11 mouse cellular contexts compared by ENCODE assay signal in the genomic region with DNA sequence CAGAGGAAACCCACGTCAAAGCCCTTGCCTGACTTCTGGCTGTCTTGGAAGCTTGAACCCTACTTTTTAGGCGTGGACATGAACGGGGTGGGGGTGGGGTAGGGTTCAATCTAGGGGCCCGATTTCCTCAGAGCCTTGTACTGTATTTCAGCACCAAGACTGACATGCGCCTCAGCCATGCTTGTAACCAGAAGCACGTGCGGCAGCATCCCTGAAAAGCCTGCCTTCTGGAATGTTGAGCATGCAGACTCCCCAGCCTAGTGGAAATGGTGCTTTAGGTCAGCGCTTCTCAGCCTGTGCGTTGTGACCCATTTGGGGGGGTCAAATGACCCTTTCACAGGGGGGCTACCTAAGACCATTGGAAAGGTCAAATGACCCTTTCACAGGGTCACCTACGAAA. TPM values are rescaled to one million over a fixed set of nuclear protein-coding genes. Genes with fewer than 3 reads are reported as not detected.
DNase-seq lines count a peak whose midpoint lies in the region; ATAC-seq and TF ChIP-seq lines count a peak whose summit lies in the region.
"Had no signal": no experiment of that assay in that cellular context is flagged by ENCODE, and none has a peak within 500 bp of the region (broad histone marks: within the 10 kb centered on the region; RNA-seq: fewer than 3 reads in every experiment).

No protein-coding gene starts in this region.

- peak overlapping the region; percentile 21; the same call in 1 of the 2 replicates for H3K9ac ChIP-seq in heart, embryonic 14.5 days (ENCODE audit: low read length)
- H3K9ac ChIP-seq in lung, embryonic 14.5 days, result no peak overlapping the region
- no peak overlapping the region for H3K9ac ChIP-seq in limb, embryonic 13.5 days
- H3K9ac ChIP-seq: neural tube, embryonic 12.5 days had no signal

- 0 out of 2 replicates have a peak overlapping the region, but pooled peaks have one; percentile 6 for H3K4me2 ChIP-seq in heart, embryonic 14.5 days (ENCODE audit: low read length)
- no peak overlapping the region for H3K4me2 ChIP-seq in lung, embryonic 14.5 days
- 0 out of 2 replicates have a peak overlapping the region, but pooled peaks have one; percentile 1 for H3K4me2 ChIP-seq in limb, embryonic 13.5 days (replicated peaks)
- H3K4me2 ChIP-seq: neural tube, embryonic 12.5 days had no signal

- DNase-seq in heart, adult 8-10 months (ENCODE audit: low spot score), result no peak
- DNase-seq in lung, embryonic 14.5 days, result no peak
- no peak for DNase-seq in lung, adult 2 months
- peak; percentile 63 for DNase-seq in embryo, embryonic 10.5 days (ENCODE audit: low spot score)
- no peak for DNase-seq in T-cell, adult 2 months (ENCODE audit: low spot score)
- no peak for DNase-seq in right cerebral cortex, postnatal 36 days (ENCODE audit: low spot score in 2 of 2)
- DNase-seq: cerebellum, postnatal 10 days; lung, postnatal 10 days had no signal

- ATAC-seq in heart, embryonic 14.5 days (ENCODE audit: insufficient number of reproducible peaks, insufficient read depth, low FRiP score, low read depth), result peak; percentile 73; the same call in 1 of the 2 replicates
- peak; percentile 59; the same call in 1 of the 2 replicates for ATAC-seq in lung, embryonic 14.5 days (ENCODE audit: insufficient read depth)
- ATAC-seq in limb, embryonic 13.5 days (ENCODE audit: low FRiP score, low read depth), result peak; percentile 62

- H3K4me3 ChIP-seq in heart, embryonic 14.5 days (ENCODE audit: control insufficient read depth in 1 of 2, insufficient read depth in 1 of 2, low read depth in 1 of 2, low read length in 2 of 2), result no peak overlapping the region
- H3K4me3 ChIP-seq in lung, embryonic 14.5 days (ENCODE audit: low read depth, low read length), result no peak overlapping the region
- H3K4me3 ChIP-seq in lung, adult 2 months (replicated peaks; ENCODE audit: extremely low read depth, low read depth, low read length), result no peak overlapping the region
- no peak overlapping the region for H3K4me3 ChIP-seq in limb, embryonic 13.5 days
- H3K4me3 ChIP-seq: neural tube, embryonic 12.5 days had no signal

- WGBS in heart, embryonic 14.5 days, result 24% methylated on average over 10 of the region's 10 CpGs
- WGBS in lung, embryonic 14.5 days, result 49% methylated on average over 10 of the region's 10 CpGs
- WGBS in lung, adult 2 months, result 59% methylated on average over 10 of the region's 10 CpGs
- WGBS in limb, embryonic 13.5 days, result 29% methylated on average over 10 of the region's 10 CpGs

- H3K4me1 ChIP-seq in heart, embryonic 14.5 days (ENCODE audit: control insufficient read depth in 2 of 2, insufficient read depth in 2 of 2, low read length in 2 of 2), result peaks cover 23 to 62% of the 10 kb centered on the region in 2 experiments
- H3K4me1 ChIP-seq in lung, embryonic 14.5 days (ENCODE audit: insufficient read depth), result no peaks in the 10 kb centered on the region
- H3K4me1 ChIP-seq in lung, adult 2 months (ENCODE audit: control insufficient read depth, insufficient read depth, low read length), result no peaks in the 10 kb centered on the region
- H3K4me1 ChIP-seq in limb, embryonic 13.5 days, result peaks cover 70% of the 10 kb centered on the region

- H3K9me3 ChIP-seq in heart, embryonic 14.5 days (ENCODE audit: control insufficient read depth, low read length), result no peaks in the 10 kb centered on the region
- no peaks in the 10 kb centered on the region for H3K9me3 ChIP-seq in lung, embryonic 14.5 days (ENCODE audit: low read depth, low read length)
- no peaks in the 10 kb centered on the region for H3K9me3 ChIP-seq in limb, embryonic 13.5 days
- H3K9me3 ChIP-seq: neural tube, embryonic 12.5 days had no signal

- peaks cover 38% of the 10 kb centered on the region for H3K36me3 ChIP-seq in heart, embryonic 14.5 days (ENCODE audit: control insufficient read depth, insufficient read depth, low read length)
- peaks cover 29% of the 10 kb centered on the region for H3K36me3 ChIP-seq in lung, embryonic 14.5 days (ENCODE audit: insufficient read depth)
- peaks cover 39% of the 10 kb centered on the region for H3K36me3 ChIP-seq in limb, embryonic 13.5 days

- no peaks in the 10 kb centered on the region for H3K27me3 ChIP-seq in heart, embryonic 14.5 days (ENCODE audit: control insufficient read depth, insufficient read depth, low read length)
- no peaks in the 10 kb centered on the region for H3K27me3 ChIP-seq in lung, embryonic 14.5 days (ENCODE audit: insufficient read depth, low read length)
- no peaks in the 10 kb centered on the region for H3K27me3 ChIP-seq in limb, embryonic 13.5 days
- H3K27me3 ChIP-seq: neural tube, embryonic 12.5 days had no signal

- H3K27ac ChIP-seq in heart, embryonic 14.5 days (replicated peaks in 1 of 2; ENCODE audit: control insufficient read depth in 1 of 2, insufficient read depth in 1 of 2, low read depth in 2 of 2, low read length in 2 of 2), result peak overlapping the region; percentile 76 to 90
- no peak overlapping the region for H3K27ac ChIP-seq in lung, embryonic 14.5 days (ENCODE audit: low read depth)
- no peak overlapping the region; the same call in 1 of the 2 replicates for H3K27ac ChIP-seq in limb, embryonic 13.5 days
- H3K27ac ChIP-seq: neural tube, embryonic 12.5 days had no signal

- TF ChIP-seq POLR2A in lung, adult 2 months (IDR thresholded peaks at IDR 0.05; ENCODE audit: borderline replicate concordance, extremely low read depth, low read depth, low read length), result no peak

- TF ChIP-seq CTCF in lung, embryonic 14.5 days (IDR thresholded peaks at IDR 0.05; ENCODE audit: low read depth), result no peak
- no peak for TF ChIP-seq CTCF in lung, adult 2 months (IDR thresholded peaks at IDR 0.05; ENCODE audit: insufficient read depth, low read length)

RNA-seq across cellular contexts. Expression of gene Fat1, which starts 25.2 kb away (rescaled TPM):
- polyA plus RNA-seq in heart, embryonic 14.5 days (2014; fragmentation: Nextera tagmentation; extraction: Ambion mirVana), result 22.2 TPM in 2 replicates
- 10 to 100 TPM; 14.4 to 18.3 (median 16.4) TPM for total RNA-seq in heart, adult 8-10 months (2022)
- 30.6 and 32.1 TPM in 2 replicates for polyA plus RNA-seq in lung, embryonic 14.5 days (2014; fragmentation: Nextera tagmentation; extraction: Ambion mirVana)
- 21.5 and 24.9 TPM in 2 replicates for polyA plus RNA-seq in lung, adult 2 months (2012; rRNA removed)
- 27.3 and 31.5 TPM in 2 replicates for polyA plus RNA-seq in limb, embryonic 13.5 days (2015; fragmentation: Nextera tagmentation; extraction: Ambion mirVana)

Comparison
In these comparisons a context has a peak if more than half of its experiments do, and no peak if none do; other contexts are left out.
1. H3K27ac ChIP-seq: peak in heart, embryonic 14.5 days (2 of 2); none in lung, embryonic 14.5 days (single experiment) and limb, embryonic 13.5 days (single experiment).
2. Peak in every context shown above with its lines, with median percentiles within 50 percentile points of each other: ATAC-seq.